Mouse (Mus musculus) bone marrow, adult 2 months (tissue): Measurements from ENCODE around the gene Nudt22.

ENCODE experiments used
- CTCF ChIP-seq: fragments of 200-500 bp; IDR thresholded peaks from 2 replicates; pipeline ENCODE4 v1.5.1; 2011; ENCODE audit warnings: low read length, control low read depth; ENCODE audit not compliant: control insufficient read depth, insufficient read depth
- POLR2A ChIP-seq: fragments of 200-500 bp; IDR thresholded peaks from 2 replicates; pipeline ENCODE4 v1.6.1; 2011; ENCODE audit warnings: low read depth, mild to moderate bottlenecking, control low read depth, low read length, borderline replicate concordance; ENCODE audit not compliant: control insufficient read depth

- TF ChIP-seq CTCF (no peak), POLR2A (no peak)
Measured at GRCm38 (mm10) chr19:6956461-6956860, 39.5 kb downstream of the Nudt22 start.
